Mouse (Mus musculus) frontal cortex, postnatal 10 days (tissue): ENCODE measurements around the gene Pym1.
A peak's percentile ranks its signal among the peaks of the same experiment; 100 is the strongest.

Experiments used
- DNase-seq, 2 experiments: peaks; one replicate each; pipeline ENCODE4 v3.0.0; 2022; ENCODE audit warnings: low spot score in 2 of 2, mixed read lengths in 1 of 2

The Pym1 gene

GRCm38 (mm10) chr10:128744680-128745601 is 2.7 kb upstream of the Pym1 start, which contains the start of gene Dgka:
TSS of gene Dgka (minus strand) at chr10:128744855.
- no peak for DNase-seq

GRCm38 (mm10) chr10:128745946-128746613 is 1.6 kb upstream of the Pym1 start:
- DNase-seq: no peak

- no peak for DNase-seq
Measured at GRCm38 (mm10) chr10:128746972-128747645, 580 bp upstream of the Pym1 start.

- peak; percentile 70 to 77 for DNase-seq
Measured at GRCm38 (mm10) chr10:128748252-128748864, 669 bp downstream of the Pym1 start.

GRCm38 (mm10) chr10:128772895-128773294 is 25.2 kb downstream of the Pym1 start:
- DNase-seq: no peak

GRCm38 (mm10) chr10:128773685-128774084 is 26.0 kb downstream of the Pym1 start:
- DNase-seq: no peak

GRCm38 (mm10) chr10:128778441-128778840 is 30.8 kb downstream of the Pym1 start:
- DNase-seq: no peak

GRCm38 (mm10) chr10:128779011-128779795 is 31.5 kb downstream of the Pym1 start:
- DNase-seq: no peak

- no peak for DNase-seq
Measured at GRCm38 (mm10) chr10:128780200-128780599, 32.5 kb downstream of the Pym1 start.

- no peak for DNase-seq
Measured at GRCm38 (mm10) chr10:128790398-128791124, 42.9 kb downstream of the Pym1 start, which contains the start of gene Mmp19. TSS of gene Mmp19 (plus strand) at chr10:128790910.

GRCm38 (mm10) chr10:128792041-128792440 is 44.4 kb downstream of the Pym1 start:
- DNase-seq: no peak

GRCm38 (mm10) chr10:128793258-128793657 is 45.6 kb downstream of the Pym1 start:
- DNase-seq: no peak

- DNase-seq: no peak
Measured at GRCm38 (mm10) chr10:128794391-128794790, 46.7 kb downstream of the Pym1 start.

- DNase-seq: no peak
Measured at GRCm38 (mm10) chr10:128795581-128795980, 47.9 kb downstream of the Pym1 start.

GRCm38 (mm10) chr10:128798676-128799075 is 51.0 kb downstream of the Pym1 start:
- DNase-seq: no peak

GRCm38 (mm10) chr10:128801981-128802495 is 54.3 kb downstream of the Pym1 start:
- no peak for DNase-seq

GRCm38 (mm10) chr10:128802956-128803355 is 55.3 kb downstream of the Pym1 start:
- no peak for DNase-seq

- no peak for DNase-seq
Measured at GRCm38 (mm10) chr10:128803361-128803760, 55.7 kb downstream of the Pym1 start.

GRCm38 (mm10) chr10:128803771-128804270 is 56.1 kb downstream of the Pym1 start, which contains the start of gene Dnajc14:
TSS of gene Dnajc14 (plus strand) at chr10:128804062.
- DNase-seq: peak; percentile 65 to 75
